Mouse (Mus musculus) neural tube, embryonic 10.5 days (tissue): ENCODE results near the gene Pex3.

Experiments used
- DNase-seq: peaks from one replicate; pipeline ENCODE4 v3.0.0-alpha.2; 2017; ENCODE audit warnings: low spot score; ENCODE audit errors: extremely low spot score

Gene Pex3

DNA sequence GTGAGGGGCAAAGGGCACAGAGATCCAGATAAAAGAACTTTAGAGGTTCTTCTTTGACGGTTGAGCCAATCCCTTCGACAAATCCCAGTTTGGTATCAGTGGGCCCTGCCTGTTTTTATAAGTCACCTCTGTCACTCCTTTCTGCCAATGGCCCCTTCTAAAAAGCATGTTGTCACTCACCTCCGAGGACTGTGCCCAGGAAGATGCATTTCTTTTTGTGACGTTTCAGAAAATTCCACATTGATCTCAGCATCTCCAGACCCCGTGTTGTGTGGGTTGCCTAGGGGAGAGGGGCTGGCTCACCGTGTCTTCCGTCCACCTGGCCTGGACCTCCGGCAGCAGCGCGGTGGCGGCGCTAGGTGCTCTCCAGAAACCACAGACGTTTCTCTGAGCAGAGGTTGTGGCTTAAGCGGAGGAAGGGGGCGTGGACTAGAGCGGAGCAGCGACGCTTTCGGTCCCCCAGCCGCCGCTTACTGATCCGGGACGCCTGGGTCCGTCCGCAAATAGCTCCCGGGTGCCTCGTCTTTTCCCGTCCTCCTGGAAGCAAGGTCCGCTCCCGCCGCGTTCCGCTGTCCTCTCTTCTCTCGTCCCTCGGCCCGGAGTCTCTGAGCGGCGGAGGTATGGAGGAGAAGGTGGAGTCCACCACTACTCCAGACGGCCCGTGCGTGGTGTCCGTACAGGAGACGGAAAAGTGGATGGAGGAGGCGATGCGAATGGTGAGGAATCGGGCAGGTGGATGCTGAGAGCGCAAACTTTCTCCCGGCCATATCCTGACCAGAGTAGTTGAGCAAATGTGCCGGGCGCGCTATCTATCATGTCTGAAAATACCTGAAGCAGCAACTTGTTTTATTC is at the start of gene Pex3, which contains the start of gene Adat2:
Pex3 (minus strand) TSS at position 497 of the 852 bp plus-strand sequence.
Adat2 (plus strand) TSS at position 249 of the 852 bp plus-strand sequence.
- peak; percentile 93 for DNase-seq

DNA sequence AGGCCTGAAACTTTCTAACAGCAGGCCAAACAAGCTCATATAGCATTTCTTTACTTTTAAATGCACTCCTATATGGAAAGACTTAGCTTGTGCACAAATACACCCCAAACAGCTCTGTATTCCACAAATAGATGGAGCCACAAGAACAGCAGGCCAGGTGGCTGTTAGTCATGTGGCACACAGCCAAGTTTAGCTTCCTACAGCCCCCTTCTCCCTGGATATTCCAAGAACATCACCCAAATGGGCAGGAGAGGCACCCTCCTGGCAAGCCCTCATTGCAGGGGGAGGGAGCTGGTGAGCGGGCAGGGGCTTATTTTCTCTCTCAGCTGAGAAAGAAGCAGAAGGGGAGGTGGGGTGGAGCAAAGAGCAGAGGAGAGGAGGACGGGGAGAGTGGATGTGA is 48.0 kb upstream of the Pex3 start:
- DNase-seq = no peak

DNA sequence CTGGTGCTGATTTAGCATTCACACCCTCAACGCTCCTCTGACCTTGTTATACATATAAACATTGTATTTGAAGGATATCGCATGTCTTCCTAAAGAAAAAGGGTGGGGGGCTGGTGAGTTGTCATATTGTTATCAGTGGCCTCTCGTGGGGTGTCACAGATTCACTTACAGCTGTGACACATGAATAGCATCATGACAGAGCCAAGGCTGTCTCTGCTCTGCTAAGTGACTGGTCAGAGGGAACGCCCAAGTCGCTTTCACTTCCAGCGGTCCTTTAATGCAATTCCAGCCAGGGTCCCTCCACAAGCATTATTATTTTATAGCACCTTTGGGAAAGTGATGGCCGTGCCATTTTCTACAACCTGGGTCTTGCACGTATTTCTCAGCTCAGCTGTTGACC is 44.5 kb upstream of the Pex3 start:
- no peak for DNase-seq

DNA sequence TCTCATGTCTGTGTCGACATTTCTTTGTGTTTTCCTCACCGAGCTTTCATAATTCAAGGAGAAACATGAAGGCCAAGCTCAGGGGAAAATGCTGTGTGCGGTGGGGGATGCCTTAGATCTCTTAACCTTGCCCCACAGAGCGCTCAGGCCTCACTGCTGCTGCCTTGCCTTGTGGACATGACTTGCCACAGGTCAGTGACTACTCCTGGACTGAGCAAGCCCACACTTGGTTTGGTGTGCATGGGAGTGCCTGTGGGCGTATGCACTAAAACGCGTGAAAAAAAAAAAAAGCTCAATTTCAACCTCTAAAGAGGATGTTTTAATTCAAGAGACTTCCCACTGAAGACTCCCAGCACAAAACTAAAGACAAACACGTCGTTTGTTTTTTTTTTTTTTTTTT is 43.9 kb upstream of the Pex3 start:
- DNase-seq = no peak

DNA sequence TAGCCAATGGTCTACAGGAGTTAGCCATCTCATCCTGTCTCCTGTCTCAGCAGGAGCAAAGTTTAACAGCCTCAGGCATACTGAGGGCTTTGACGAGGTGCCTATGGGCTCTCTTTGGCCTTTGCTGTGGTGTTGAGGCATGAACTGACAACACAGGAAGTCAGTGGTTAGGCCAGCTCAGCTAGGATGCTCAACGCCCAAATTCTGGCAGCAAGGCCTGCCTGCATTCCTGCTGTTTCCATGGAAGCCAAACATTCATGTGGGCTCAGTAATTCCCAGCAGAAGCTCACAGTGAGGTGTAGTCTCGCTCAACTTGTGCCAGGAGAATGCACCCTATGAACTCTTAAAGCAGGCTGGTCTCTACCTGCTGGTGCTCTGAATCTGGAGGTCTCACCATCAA is 43.1 kb upstream of the Pex3 start:
- no peak for DNase-seq

DNA sequence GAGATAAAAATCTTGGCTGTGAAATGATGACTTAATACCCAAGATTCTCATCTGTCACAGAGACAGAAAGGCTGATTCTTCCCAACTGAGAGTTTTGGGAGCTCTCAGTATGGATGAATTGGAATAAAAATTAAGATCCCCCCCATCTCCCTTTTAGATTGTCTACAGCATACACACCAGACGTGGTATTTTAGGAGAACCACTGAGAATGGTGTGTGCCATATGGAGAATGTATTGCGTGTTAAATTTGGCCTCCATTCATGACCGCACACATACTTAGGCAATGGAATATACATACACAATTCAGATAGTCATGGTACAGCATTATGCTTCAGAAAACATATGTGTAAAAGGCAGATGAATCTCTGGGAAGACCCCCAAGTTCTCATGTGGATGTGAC is 40.6 kb upstream of the Pex3 start:
- DNase-seq = no peak

DNA sequence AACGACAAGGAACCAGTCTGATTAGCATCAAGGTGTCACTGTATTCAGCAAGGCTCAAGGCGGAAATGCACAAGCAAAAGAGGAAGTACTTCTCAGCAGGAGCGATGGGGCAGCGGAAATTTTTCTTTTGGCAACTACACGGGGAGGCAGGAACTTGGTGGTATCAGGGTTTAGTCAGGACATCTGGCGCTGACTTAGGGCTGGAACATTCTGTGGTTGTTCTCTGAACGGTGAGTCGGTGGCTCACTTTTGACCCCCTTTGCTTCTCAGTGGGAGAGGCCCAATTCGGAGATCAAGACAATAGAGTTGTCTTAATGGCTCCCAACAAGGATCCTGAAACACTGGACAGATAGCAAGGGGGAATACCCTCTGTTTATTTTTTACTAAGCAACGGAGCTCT is 39.3 kb upstream of the Pex3 start:
- DNase-seq = no peak

DNA sequence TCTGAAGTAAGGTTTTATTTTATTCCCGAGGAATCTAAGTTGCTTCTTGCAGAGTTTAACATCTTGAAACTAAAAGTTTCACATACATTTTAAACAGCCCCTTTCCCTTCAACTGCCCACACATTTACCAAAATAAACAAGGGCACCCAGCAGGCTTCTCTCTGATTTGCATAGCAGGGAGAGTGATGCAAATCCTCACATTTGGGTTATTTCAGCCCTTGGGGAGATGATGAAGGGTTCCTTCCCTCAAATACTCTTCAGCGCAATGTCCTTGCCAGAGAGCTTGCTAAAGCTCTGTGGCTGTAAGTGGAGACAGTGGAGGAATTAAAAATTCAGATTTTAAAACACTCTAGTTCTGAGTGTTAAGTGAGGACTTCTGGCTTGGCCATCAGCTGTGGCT is 35.0 kb upstream of the Pex3 start:
- no peak for DNase-seq

DNA sequence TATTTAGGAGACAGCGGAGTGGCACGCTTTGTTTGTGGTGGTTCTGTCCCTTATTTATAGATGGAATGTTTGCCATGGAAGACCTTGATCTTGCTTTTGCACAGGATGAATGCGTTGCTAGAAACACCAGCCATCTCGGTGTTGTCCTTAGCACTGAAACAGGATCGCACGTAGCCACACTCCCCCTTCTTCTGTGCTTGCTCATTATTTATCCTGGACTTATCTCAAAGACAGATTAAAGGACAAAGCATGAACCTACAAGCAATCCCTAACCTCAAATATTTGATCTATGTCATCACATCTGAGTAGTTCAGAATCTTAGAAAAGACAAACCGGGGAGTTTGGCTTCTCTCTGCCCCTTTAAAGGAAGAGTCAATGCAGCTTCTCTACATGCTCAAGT is 24.2 kb upstream of the Pex3 start:
- no peak for DNase-seq

DNA sequence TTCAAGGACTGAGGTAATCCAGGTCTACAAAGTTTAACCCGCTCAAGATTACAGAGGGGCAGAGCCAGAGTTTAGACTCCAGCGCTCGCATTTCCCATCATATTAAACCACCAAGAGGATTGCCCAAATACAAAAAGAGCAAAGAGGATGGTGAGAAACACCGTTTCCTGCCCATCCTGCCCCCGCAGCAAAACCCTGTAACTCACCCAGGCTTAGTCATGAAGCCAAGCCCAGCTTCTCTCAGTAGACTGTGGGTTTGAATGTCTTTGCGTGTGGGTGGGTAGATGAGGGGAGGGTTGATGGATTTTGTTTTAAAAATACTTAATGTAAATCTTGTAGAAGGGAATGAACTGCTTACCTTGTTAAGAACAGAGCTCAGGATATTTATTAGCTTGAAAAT is 19.5 kb upstream of the Pex3 start:
- no peak for DNase-seq

DNA sequence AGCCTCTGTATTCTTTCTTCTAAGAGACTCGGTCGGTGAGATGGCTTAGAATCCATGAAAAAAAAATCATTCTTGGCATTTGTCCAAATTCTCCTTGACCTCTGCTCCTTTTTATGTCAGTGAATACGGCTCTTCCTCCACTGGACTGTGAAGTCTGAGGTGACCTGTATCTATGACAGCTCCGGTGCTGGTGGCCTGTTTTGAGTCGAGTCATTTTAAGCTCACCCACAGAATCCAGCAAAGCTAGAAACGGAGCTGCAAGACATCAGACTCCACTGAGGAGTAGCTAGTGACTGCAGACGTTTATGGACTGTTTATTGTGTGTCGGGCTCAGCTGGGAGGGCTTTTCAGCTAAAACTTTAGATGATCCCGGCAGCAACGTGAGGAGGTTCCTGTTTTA is 19.1 kb upstream of the Pex3 start:
- DNase-seq = no peak

DNA sequence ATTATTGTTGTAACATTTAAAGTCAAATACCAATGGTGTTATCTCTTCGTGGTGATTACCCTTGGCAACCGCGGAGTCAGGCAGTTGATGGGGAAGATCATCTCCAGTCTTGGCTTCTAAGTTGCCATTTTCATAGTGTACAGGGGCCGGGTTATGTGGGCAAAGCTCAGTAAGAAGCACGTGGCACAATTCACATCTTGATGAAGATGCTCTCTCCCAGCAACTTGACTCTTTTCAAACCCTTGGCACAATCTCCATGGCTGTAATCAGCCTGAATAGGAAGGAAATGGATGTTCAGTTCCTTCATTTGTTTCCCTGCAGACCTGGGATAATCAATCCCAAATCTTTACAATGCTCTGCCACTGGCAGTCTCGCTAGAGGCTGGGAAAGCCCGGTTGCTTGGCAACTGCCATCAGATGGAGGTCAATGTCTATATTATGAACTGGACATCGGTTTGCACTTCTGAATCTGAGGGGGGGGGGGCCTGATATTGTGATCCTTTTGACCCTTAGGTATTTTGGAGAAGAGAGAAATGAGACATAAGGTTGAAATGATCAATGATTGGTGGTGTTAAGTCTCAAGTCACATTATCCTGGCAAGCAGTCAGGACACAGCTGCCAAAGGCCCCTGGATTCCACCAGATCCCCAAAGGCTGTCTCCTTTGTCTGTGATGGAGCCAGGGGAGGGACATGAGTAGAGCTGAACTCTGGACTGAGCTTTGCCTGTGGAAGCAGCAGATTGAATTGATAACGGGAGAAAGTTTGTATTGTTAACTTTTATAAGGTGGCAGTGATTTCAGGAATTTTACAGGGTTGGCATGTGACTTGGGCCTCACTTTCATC is 18.0 kb upstream of the Pex3 start:
- peak; percentile 44 for DNase-seq

DNA sequence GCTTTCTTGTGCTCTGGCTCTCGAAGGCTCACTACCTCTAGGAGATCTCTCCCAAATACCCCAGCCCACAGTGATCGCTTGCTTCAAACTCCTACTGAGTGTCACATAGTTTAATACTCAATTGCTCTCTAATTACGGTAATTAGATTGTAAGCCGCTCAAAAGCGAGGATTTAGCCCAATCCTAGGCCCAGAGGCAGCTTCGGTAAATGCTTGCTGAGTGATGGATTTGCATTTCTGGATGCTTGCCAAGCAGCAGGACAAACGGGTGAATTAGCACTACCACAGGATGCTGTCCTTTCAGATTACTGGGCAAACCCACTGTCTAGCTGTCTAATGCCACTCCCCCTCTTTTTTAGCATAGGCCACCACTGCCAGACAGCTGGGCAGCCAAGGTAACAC is 16.9 kb upstream of the Pex3 start:
- no peak for DNase-seq

DNA sequence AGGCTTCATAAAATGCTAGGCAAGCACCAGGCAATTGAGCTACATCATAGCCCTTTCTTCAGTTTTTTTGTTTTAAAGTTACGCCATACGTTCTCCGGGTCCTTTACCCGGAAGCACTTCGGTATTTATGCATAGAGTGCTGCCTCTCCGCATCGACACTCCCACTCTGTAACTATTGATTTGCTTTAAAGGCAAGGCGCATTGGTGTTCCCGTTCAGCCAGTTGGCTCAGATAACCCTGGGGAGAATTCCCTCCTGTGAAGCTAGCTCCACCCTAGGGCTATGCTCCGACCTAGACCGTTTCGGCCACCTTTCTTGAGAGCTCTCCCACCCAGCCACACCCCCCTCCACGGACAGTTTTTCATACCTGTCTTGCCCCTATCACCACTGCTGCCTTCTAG is 13.5 kb upstream of the Pex3 start:
- DNase-seq = no peak

DNA sequence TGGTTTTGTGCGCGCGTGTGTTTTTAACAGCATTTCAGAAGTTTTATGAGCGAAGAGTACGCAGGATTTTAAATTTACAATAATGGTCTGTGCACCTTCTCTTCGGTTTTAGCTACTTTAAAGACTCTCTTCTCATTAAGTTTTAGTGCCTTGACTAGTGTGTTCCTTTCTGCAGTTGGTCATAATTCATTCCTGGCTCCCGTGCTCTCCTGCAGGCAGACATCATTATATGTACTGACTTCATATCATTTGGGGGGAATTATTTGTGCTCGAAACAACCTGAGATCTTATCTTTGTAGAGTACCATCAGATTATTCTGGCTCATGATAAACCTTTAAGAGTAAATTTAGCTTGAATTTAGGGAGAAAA is 12.1 kb upstream of the Pex3 start:
- DNase-seq = no peak

DNA sequence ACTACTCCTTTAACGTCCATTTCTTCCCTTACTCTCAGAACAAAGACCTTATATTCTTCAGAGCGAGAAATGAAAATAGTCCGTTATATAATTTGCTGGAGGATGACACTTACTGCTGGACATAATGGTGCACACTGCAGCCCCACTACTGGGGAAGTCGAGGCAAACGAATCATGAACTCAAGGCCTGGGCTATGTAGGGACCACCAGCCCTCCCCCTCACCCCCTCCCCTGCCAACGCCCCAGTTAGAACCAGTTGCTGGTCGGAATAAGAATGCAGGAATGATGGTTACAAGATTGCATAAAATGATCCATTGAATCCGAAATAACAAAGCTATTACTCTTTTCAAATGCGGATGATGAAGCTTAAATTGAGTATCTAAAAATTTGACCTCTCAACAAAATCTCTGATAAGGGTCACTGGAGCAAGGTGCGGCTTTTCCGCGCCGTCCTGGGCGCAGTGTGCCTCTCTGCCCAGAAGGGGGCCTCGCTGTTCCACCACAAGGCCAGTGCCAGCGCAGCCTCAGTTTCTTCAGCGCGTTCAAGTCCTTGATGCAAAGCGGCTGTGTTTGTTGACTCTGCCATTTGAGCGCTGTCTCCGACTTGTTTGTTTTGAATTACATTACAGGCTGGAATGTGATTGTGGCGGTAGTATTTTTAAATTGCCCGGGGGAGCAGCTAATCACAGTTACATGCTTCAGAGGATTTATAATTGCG is 11.6 kb upstream of the Pex3 start:
- DNase-seq = peak; percentile 72

DNA sequence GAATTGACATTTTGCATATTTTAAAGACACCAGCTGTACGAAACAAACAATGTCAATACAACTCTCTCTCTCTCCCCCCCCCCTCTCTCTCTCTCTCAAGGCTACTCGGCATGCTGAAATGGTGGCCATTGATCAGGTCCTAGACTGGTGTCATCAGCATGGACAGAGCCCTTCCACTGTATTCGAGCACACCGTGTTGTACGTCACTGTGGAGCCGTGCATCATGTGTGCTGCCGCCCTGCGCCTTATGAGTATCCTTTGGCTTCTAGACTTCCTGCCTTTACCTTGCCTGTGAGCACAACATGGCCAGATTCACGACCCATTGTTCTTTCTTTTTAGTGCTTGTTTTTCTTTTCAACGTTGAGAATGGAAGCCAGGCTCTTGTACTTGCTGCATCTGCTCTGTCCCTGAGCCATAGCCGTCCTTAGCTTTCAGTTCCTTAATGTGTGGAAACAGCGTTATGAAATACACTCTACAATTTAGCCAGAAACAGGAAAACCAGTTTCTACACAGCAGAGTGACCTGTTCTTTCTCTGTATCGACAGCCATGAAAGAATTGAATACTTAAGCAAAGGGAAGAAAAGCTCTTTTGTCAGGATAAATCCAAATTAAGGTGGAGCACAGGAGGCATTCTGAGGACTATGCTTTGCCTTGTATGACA is 7.2 kb upstream of the Pex3 start:
- DNase-seq = no peak

DNA sequence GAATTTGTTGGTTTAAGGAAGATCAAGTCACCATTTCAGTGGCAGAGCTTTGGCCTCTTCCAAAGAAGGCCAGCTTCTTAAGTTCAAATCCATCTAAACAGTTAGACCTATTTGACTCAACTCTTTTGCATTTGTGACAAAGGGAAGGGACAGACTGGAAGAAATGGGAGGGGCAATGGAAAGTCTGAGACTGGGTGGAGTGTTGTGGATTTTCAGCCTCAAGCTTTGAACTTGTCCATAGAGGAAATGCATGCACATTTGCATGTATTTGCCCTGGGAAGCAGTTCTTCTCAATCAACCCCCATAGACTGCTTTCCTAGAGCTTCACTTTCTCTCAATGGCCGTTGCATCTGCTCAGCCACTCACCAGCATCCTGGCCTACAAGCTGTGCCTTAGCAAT is 1.4 kb upstream of the Pex3 start:
- no peak for DNase-seq

DNA sequence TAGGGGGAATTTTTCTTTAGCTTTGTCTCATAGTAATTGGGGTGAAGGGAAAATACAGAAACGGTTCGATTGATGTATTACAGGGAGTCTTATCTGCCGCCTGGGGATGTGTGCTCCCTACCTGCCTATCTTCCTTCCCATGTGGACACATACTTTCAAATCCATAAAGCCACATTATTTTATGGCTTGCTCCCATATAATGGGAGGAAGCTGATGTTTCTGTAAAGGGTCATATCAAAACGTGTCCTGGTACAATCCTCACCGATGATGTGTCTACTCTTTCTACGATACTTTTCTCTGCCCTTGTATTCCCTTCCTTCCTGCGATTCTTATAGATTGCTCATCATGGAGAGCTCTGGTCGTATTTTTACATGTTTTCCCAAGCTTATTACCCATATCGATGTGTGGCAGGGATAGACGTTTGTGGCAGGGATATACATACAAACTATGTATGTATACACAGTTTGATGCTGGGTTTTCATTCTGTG is 600 bp upstream of the Pex3 start:
- DNase-seq = no peak

DNA sequence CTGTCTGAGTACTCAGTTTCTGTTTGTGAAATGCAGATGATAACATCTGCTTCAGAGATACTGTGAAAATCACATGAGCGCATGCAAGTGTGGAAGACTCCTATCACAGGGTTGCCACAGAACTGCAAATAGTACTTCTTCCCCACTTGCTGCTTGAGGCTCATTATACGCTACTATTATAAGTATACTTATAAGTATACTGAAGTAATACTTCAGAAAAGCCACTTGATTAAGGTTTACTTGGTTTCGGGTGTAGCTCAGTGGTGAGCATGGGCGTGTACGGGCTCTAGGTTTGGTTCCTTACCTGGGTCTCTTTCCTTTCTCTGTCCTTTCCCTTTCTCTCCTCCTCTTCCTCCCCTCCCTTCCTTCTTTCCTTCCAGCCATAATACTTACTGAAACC is 11.2 kb downstream of the Pex3 start:
- DNase-seq = no peak

DNA sequence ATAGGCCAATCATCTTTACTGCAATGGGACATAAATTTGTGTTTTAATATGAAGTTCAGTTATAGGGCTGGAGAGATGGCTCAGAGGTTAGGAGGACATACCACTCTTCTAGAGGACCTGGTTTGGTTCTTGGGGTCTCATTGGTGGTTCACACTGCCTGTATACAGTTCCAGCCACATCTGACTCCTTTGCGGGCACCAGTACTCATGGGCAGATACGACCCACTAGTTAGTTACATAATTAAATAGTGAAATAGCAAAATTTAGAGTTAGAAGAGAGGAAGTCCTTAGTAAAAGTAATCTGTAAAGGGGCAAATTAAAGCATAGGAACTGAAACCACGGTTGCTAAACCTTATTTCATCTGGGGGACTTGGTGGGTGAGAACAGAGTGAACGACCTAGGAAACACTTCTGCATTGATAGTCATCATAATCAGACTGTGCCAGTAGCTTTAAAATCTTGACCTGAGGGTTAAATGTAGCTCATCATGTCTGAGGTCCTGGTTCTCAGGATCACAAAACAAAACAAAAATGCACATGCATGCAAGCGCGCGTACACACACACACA is 13.1 kb downstream of the Pex3 start:
- DNase-seq = no peak
